Mouse (Mus musculus) liver, embryonic 14.5 days (tissue): Measurements from ENCODE around the gene Parp2.

Experiments
- CTCF ChIP-seq: IDR thresholded peaks from 2 replicates; pipeline ENCODE4 v1.5.1; 2016; ENCODE audit warnings: antibody characterized with exemption, low read depth, control low read depth
- EP300 ChIP-seq: IDR thresholded peaks from 2 replicates; pipeline ENCODE4 v1.6.1; 2016; ENCODE audit warnings: antibody characterized with exemption, low read depth

DNA sequence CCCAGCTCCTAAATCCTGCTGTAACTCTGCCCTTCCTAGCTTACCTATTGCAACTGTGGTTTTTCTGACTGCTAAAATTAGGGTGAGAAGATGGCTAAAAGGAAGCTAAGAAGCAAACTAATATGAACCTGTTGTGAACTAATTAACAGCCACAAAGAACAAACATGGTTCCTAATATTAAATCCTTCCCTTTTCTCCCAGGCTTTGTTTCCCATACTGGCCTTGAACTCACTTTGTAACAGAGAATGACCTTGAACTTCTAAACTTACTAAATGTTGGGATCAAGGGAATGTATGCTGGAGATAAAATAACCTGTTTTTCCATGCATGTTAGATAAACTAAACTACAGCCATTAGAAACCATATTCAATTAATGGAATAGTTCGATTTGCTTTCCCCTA lies 11.2 kb upstream of the Parp2 start:
- no peak for TF ChIP-seq EP300
- no peak for TF ChIP-seq CTCF
